Mouse (Mus musculus) E14TG2a.4 (cell line): ENCODE measurements around the gene Mpz.

Experiments used
- H3K27me3 ChIP-seq: 2 replicates; pipeline ENCODE4 v1.6.1; 2014; ENCODE audit warnings: low read length, control low read depth; ENCODE audit not compliant: insufficient read depth
- H3K36me3 ChIP-seq: 2 replicates; pipeline ENCODE4 v1.6.1; 2014; ENCODE audit warnings: low read length, control low read depth; ENCODE audit not compliant: insufficient read depth
- H3K4me1 ChIP-seq: replicated peaks from 2 replicates; pipeline ENCODE4 v1.6.1; 2014; ENCODE audit warnings: low read depth, low read length, control low read depth
- H3K4me3 ChIP-seq: replicated peaks from 2 replicates; pipeline ENCODE4 v1.5.1; 2014; ENCODE audit warnings: mild to moderate bottlenecking, low read length
- H3K9me3 ChIP-seq: 2 replicates; pipeline ENCODE4 v1.6.1; 2014; ENCODE audit warnings: low read length, control low read depth
- CTCF ChIP-seq: conservative IDR thresholded peaks from 2 replicates; pipeline ENCODE4 v1.5.1; 2014; ENCODE audit warnings: low read length
- NANOG ChIP-seq: IDR thresholded peaks from 2 replicates; pipeline ENCODE4 v1.6.1; 2014; ENCODE audit warnings: borderline replicate concordance, low read length, mixed read lengths
- POU5F1 ChIP-seq: IDR thresholded peaks from 2 replicates; pipeline ENCODE4 v1.6.1; 2014; ENCODE audit warnings: low read length, borderline replicate concordance

Mpz gene

GRCm38 (mm10) chr1:171195046-171195822 lies 44.7 kb downstream of the Mpz start:
- no peak for TF ChIP-seq CTCF
- Histone ChIP-seq H3K27me3 (peaks cover 63% of the 10 kb centered on the region), H3K36me3 (no peaks in the 10 kb centered on the region), H3K9me3 (no peaks in the 10 kb centered on the region), H3K4me3 (peak overlapping the region; percentile 87), H3K4me1 (peaks cover 21% of the 10 kb centered on the region)

GRCm38 (mm10) chr1:171195887-171196397 lies 45.4 kb downstream of the Mpz start, which contains the start of gene Pcp4l1:
Gene Pcp4l1, minus strand, starts transcription at chr1:171196268.
- H3K4me1 ChIP-seq = peaks cover 14% of the 10 kb centered on the region
- TF ChIP-seq NANOG (no peak), POU5F1 (no peak), CTCF (no peak)
- no peaks in the 10 kb centered on the region for H3K36me3 ChIP-seq
- no peaks in the 10 kb centered on the region for H3K9me3 ChIP-seq
- H3K27me3 ChIP-seq = peaks cover 58% of the 10 kb centered on the region
- peak within 1 kb of the TSS; percentile 87 for H3K4me3 ChIP-seq

- no peaks in the 10 kb centered on the region for H3K9me3 ChIP-seq
- H3K4me1 ChIP-seq = peaks cover 7% of the 10 kb centered on the region; the same call in 1 of the 2 replicates
- peaks cover 31% of the 10 kb centered on the region for H3K27me3 ChIP-seq
- H3K36me3 ChIP-seq = no peaks in the 10 kb centered on the region
- TF ChIP-seq POU5F1 (no peak), CTCF (no peak), NANOG (no peak)
- H3K4me3 ChIP-seq = no peak overlapping the region
Measured at GRCm38 (mm10) chr1:171199532-171199931, 49.0 kb downstream of the Mpz start.

- no peaks in the 10 kb centered on the region for H3K36me3 ChIP-seq
- H3K4me1 ChIP-seq = peaks cover 4% of the 10 kb centered on the region; the same call in 1 of the 2 replicates
- peaks cover 24% of the 10 kb centered on the region for H3K27me3 ChIP-seq
- no peaks in the 10 kb centered on the region for H3K9me3 ChIP-seq
- no peak overlapping the region for H3K4me3 ChIP-seq
- TF ChIP-seq CTCF = no peak
- TF ChIP-seq POU5F1 = no peak
- TF ChIP-seq NANOG = no peak
Measured at GRCm38 (mm10) chr1:171200769-171201168, 50.3 kb downstream of the Mpz start.

GRCm38 (mm10) chr1:171203471-171204248 lies 53.1 kb downstream of the Mpz start:
- no peak overlapping the region for H3K4me3 ChIP-seq
- TF ChIP-seq NANOG (no peak), CTCF (no peak), POU5F1 (no peak)
- peaks cover 4% of the 10 kb centered on the region; the same call in 1 of the 2 replicates for H3K4me1 ChIP-seq

GRCm38 (mm10) chr1:171204249-171204644 lies 53.7 kb downstream of the Mpz start:
- Histone ChIP-seq H3K4me1 (peaks cover 4% of the 10 kb centered on the region; the same call in 1 of the 2 replicates), H3K4me3 (no peak overlapping the region), H3K9me3 (no peaks in the 10 kb centered on the region)

More at GRCm38 (mm10) chr1:171203471-171204248, 53.1 kb downstream of the Mpz start:
- Histone ChIP-seq H3K36me3 (no peaks in the 10 kb centered on the region), H3K9me3 (no peaks in the 10 kb centered on the region), H3K27me3 (peaks cover 12% of the 10 kb centered on the region)

GRCm38 (mm10) chr1:171205704-171206493 lies 55.4 kb downstream of the Mpz start:
- no peaks in the 10 kb centered on the region for H3K36me3 ChIP-seq
- peaks cover 11% of the 10 kb centered on the region for H3K27me3 ChIP-seq
- H3K9me3 ChIP-seq = no peaks in the 10 kb centered on the region
- H3K4me1 ChIP-seq = peaks cover 4% of the 10 kb centered on the region; the same call in 1 of the 2 replicates
- H3K4me3 ChIP-seq = no peak overlapping the region
- TF ChIP-seq POU5F1 (no peak), NANOG (no peak), CTCF (no peak)

More at GRCm38 (mm10) chr1:171204249-171204644, 53.7 kb downstream of the Mpz start:
- Histone ChIP-seq H3K36me3 (no peaks in the 10 kb centered on the region), H3K27me3 (peaks cover 11% of the 10 kb centered on the region)
- no peak for TF ChIP-seq NANOG
- no peak for TF ChIP-seq CTCF
- TF ChIP-seq POU5F1 = no peak

GRCm38 (mm10) chr1:171209409-171209808 lies 58.9 kb downstream of the Mpz start:
- Histone ChIP-seq H3K4me1 (peaks cover 7% of the 10 kb centered on the region; the same call in 1 of the 2 replicates), H3K9me3 (no peaks in the 10 kb centered on the region), H3K36me3 (no peaks in the 10 kb centered on the region), H3K27me3 (peaks cover 11% of the 10 kb centered on the region), H3K4me3 (no peak overlapping the region)
- TF ChIP-seq NANOG (no peak), CTCF (no peak), POU5F1 (no peak)
